Mouse (Mus musculus) CD4-positive, CD25-positive, alpha-beta regulatory T cell, adult 4 months (primary cell): ENCODE results near the gene Ube2r2. TPM values are rescaled to one million over a fixed set of nuclear protein-coding genes. Genes with fewer than 3 reads are reported as not detected.

Experiments
- ATAC-seq: one replicate; pipeline ENCODE4 v1.8.0; 2017
- polyA plus RNA-seq, 2 experiments: library from polyadenylated mRNA; unstranded; fragments of 100-300 nt; shearing (Covaris generic); gene quantifications; one replicate each; pipeline ENCODE4 v1.2.1; 2017

Ube2r2 gene
- 10 to 100 TPM; 29.8 to 33.1 TPM for polyA plus RNA-seq

GRCm38 (mm10) chr4:41135711-41136453 lies at the start of gene Ube2r2:
Gene Ube2r2, plus strand, starts transcription at chr4:41135743.
- ATAC-seq, result peak; percentile 44

- ATAC-seq, result no peak
These were observed 48.6 kb upstream of the Ube2r2 start for GRCm38 (mm10) chr4:41086947-41087346.

- ATAC-seq, result no peak
These were observed 47.9 kb upstream of the Ube2r2 start for GRCm38 (mm10) chr4:41087459-41088298.

- no peak for ATAC-seq
These were observed 46.4 kb upstream of the Ube2r2 start for GRCm38 (mm10) chr4:41089189-41089588.

- ATAC-seq, result no peak
These were observed 45.8 kb upstream of the Ube2r2 start for GRCm38 (mm10) chr4:41089705-41090104.

- ATAC-seq, result no peak
These were observed 44.2 kb upstream of the Ube2r2 start for GRCm38 (mm10) chr4:41091391-41091790.

- no peak for ATAC-seq
These were observed 42.6 kb upstream of the Ube2r2 start for GRCm38 (mm10) chr4:41092958-41093357.

GRCm38 (mm10) chr4:41094361-41094760 lies 41.2 kb upstream of the Ube2r2 start:
- ATAC-seq, result no peak

GRCm38 (mm10) chr4:41096169-41096568 lies 39.4 kb upstream of the Ube2r2 start:
- no peak for ATAC-seq

GRCm38 (mm10) chr4:41096794-41097193 lies 38.7 kb upstream of the Ube2r2 start:
- no peak for ATAC-seq

GRCm38 (mm10) chr4:41097381-41097780 lies 38.2 kb upstream of the Ube2r2 start:
- peak; percentile 41 for ATAC-seq

- no peak for ATAC-seq
These were observed 37.5 kb upstream of the Ube2r2 start, which contains the start of gene Aqp3 for GRCm38 (mm10) chr4:41097871-41098576. Gene Aqp3, minus strand, starts transcription at chr4:41098183.

- no peak for ATAC-seq
These were observed 37.0 kb upstream of the Ube2r2 start for GRCm38 (mm10) chr4:41098577-41098951.

GRCm38 (mm10) chr4:41100986-41101385 lies 34.6 kb upstream of the Ube2r2 start:
- no peak for ATAC-seq

GRCm38 (mm10) chr4:41102901-41103300 lies 32.6 kb upstream of the Ube2r2 start:
- ATAC-seq, result no peak

GRCm38 (mm10) chr4:41107440-41107839 lies 28.1 kb upstream of the Ube2r2 start:
- no peak for ATAC-seq

- ATAC-seq, result no peak
These were observed 26.7 kb upstream of the Ube2r2 start for GRCm38 (mm10) chr4:41108717-41109425.

GRCm38 (mm10) chr4:41114358-41115070 lies 21.0 kb upstream of the Ube2r2 start:
- ATAC-seq, result no peak

GRCm38 (mm10) chr4:41115074-41115473 lies 20.5 kb upstream of the Ube2r2 start:
- no peak for ATAC-seq

- no peak for ATAC-seq
These were observed 19.8 kb upstream of the Ube2r2 start for GRCm38 (mm10) chr4:41115793-41116192.

- ATAC-seq, result no peak
These were observed 18.7 kb upstream of the Ube2r2 start for GRCm38 (mm10) chr4:41116817-41117216.
